Mouse (Mus musculus) liver, adult 2 months (tissue): ENCODE data around the gene Dapk1.

ENCODE experiments used
- CTCF ChIP-seq: fragments of 200-500 bp; IDR thresholded peaks from 2 replicates; pipeline ENCODE4 v1.5.1; 2011; ENCODE audit warnings: low read depth, low read length, control low read depth
- POLR2A ChIP-seq: fragments of 200-500 bp; IDR thresholded peaks from 2 replicates; pipeline ENCODE4 v1.6.1; 2011; ENCODE audit warnings: low read length, control low read depth; ENCODE audit not compliant: insufficient read depth; ENCODE audit errors: extremely low read depth

DNA sequence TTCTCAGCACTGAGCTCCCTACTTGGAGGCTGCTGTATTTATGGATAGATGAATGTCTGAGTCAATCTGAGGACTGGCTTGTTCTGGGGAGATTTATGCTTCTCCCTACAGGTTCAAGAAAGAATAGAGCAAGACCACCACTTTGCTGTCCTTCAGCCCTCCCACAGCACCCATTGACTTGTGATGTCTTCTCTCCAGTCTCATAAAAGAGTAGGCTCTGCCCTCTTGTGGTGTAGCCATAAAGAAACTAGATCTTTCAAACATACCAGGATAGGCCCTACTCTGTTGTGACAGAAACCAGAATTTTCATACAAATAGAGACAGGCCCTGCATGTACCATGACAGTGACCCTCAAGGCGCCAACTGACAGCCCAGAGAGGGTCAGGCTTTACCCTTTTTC lies 145.5 kb downstream of the Dapk1 start:
- TF ChIP-seq POLR2A: no peak
- no peak for TF ChIP-seq CTCF
